Comparison of ENCODE assay signal across 8 mouse cellular contexts in genomic region chr19:24555904-24556584, GRCm38 (mm10). TPM values are rescaled to one million over a fixed set of nuclear protein-coding genes. Genes with fewer than 3 reads are reported as not detected.
DNase-seq lines count a peak whose midpoint lies in the region; ATAC-seq and TF ChIP-seq lines count a peak whose summit lies in the region.

No protein-coding gene starts in this region.

- DNase-seq in cerebellum, adult 11-12 months, result peak; percentile 86
- DNase-seq in heart, postnatal 36 days, result peak; percentile 55 to 75
- peak; percentile 26 to 67 for DNase-seq in layer of hippocampus, adult 2 months (ENCODE audit: low spot score in 2 of 2)
- peak; percentile 50 for DNase-seq in thymus, adult 2 months

- WGBS in forebrain, embryonic 15.5 days, result 0% methylated on average over 53 of the region's 74 CpGs
- 0% methylated on average over 44 of the region's 74 CpGs for WGBS in lung, embryonic 15.5 days
- WGBS in olfactory bulb, adult 2 months, result 1% methylated on average over 74 of the region's 74 CpGs
- WGBS in thymus, adult 2 months, result under 1% methylated on average over 60 of the region's 74 CpGs

- peak overlapping the region; percentile 88 for H3K4me3 ChIP-seq in E14TG2a.4 (replicated peaks; ENCODE audit: low read length)
- H3K4me3 ChIP-seq in forebrain, embryonic 15.5 days, result peak overlapping the region; percentile 94
- peak overlapping the region; percentile 76 for H3K4me3 ChIP-seq in layer of hippocampus, adult 2 months
- H3K4me3 ChIP-seq in lung, embryonic 15.5 days, result peak overlapping the region; percentile 88
- H3K4me3 ChIP-seq in olfactory bulb, adult 2 months (ENCODE audit: insufficient read depth, low read depth, low read length), result peak overlapping the region; percentile 84
- H3K4me3 ChIP-seq in thymus, adult 2 months (ENCODE audit: control insufficient read depth, insufficient read depth, low read length), result peak overlapping the region; percentile 98

- peak; percentile 86 for ATAC-seq in forebrain, embryonic 15.5 days (replicated peaks)
- ATAC-seq in lung, embryonic 15.5 days (ENCODE audit: borderline replicate concordance, extremely low read depth, low FRiP score, low TSS enrichment), result peak; percentile 86

- peaks cover 9% of the 10 kb centered on the region for H3K9me3 ChIP-seq in E14TG2a.4 (ENCODE audit: low read length)
- no peaks in the 10 kb centered on the region for H3K9me3 ChIP-seq in forebrain, embryonic 15.5 days
- no peaks in the 10 kb centered on the region for H3K9me3 ChIP-seq in lung, embryonic 15.5 days

- peak overlapping the region; percentile 49; the same call in 1 of the 2 replicates for H3K27ac ChIP-seq in forebrain, embryonic 15.5 days (replicated peaks)
- peak overlapping the region; percentile 93 for H3K27ac ChIP-seq in layer of hippocampus, adult 2 months
- H3K27ac ChIP-seq in lung, embryonic 15.5 days, result peak overlapping the region; percentile 81
- no peak overlapping the region for H3K27ac ChIP-seq in olfactory bulb, adult 2 months (ENCODE audit: insufficient read depth, low read depth, low read length)
- H3K27ac ChIP-seq in thymus, adult 2 months (ENCODE audit: control insufficient read depth, insufficient read depth, low read length), result no peak overlapping the region

- intact Hi-C loops in heart, postnatal 36 days (cut with DNase I), result loop anchor here (5.0 kb wide), 2 partner anchors 79 to 254 kb away; partner anchors contain the start of gene Fam122a

- peak overlapping the region; percentile 99 for H3K4me2 ChIP-seq in forebrain, embryonic 15.5 days (replicated peaks)
- peak overlapping the region; percentile 92 for H3K4me2 ChIP-seq in lung, embryonic 15.5 days

- peak overlapping the region; percentile 73 for H3K9ac ChIP-seq in forebrain, embryonic 15.5 days (replicated peaks)
- H3K9ac ChIP-seq in lung, embryonic 15.5 days, result peak overlapping the region; percentile 72

- no peaks in the 10 kb centered on the region for H3K36me3 ChIP-seq in E14TG2a.4 (ENCODE audit: insufficient read depth, low read length)
- H3K36me3 ChIP-seq in forebrain, embryonic 15.5 days, result no peaks in the 10 kb centered on the region
- no peaks in the 10 kb centered on the region for H3K36me3 ChIP-seq in lung, embryonic 15.5 days
- H3K36me3 ChIP-seq in thymus, adult 2 months (ENCODE audit: control insufficient read depth, insufficient read depth, low read length), result no peaks in the 10 kb centered on the region

- TF ChIP-seq CTCF in E14TG2a.4 (conservative IDR thresholded peaks at IDR 0.05; ENCODE audit: low read length), result no peak
- TF ChIP-seq CTCF in layer of hippocampus, adult 2 months (conservative IDR thresholded peaks at IDR 0.05), result no peak
- no peak for TF ChIP-seq CTCF in olfactory bulb, adult 2 months (IDR thresholded peaks at IDR 0.05; ENCODE audit: insufficient read depth, low read depth, low read length)
- no peak for TF ChIP-seq CTCF in thymus, adult 2 months (IDR thresholded peaks at IDR 0.05; ENCODE audit: borderline replicate concordance, control insufficient read depth, extremely low read depth, insufficient read depth, low read length, poor library complexity)

- H3K4me1 ChIP-seq in E14TG2a.4 (replicated peaks; ENCODE audit: low read depth, low read length), result peaks cover 58% of the 10 kb centered on the region
- peaks cover 22% of the 10 kb centered on the region for H3K4me1 ChIP-seq in forebrain, embryonic 15.5 days
- peaks cover 21% of the 10 kb centered on the region for H3K4me1 ChIP-seq in lung, embryonic 15.5 days
- peaks cover 7% of the 10 kb centered on the region; the same call in 1 of the 2 replicates for H3K4me1 ChIP-seq in olfactory bulb, adult 2 months (ENCODE audit: control insufficient read depth, insufficient read depth, low read length)
- H3K4me1 ChIP-seq in thymus, adult 2 months (replicated peaks; ENCODE audit: control insufficient read depth, insufficient read depth, low read length), result peaks cover 21% of the 10 kb centered on the region

- H3K27me3 ChIP-seq in E14TG2a.4 (ENCODE audit: insufficient read depth, low read length), result peaks cover 22% of the 10 kb centered on the region
- H3K27me3 ChIP-seq in forebrain, embryonic 15.5 days, result peaks cover 23% of the 10 kb centered on the region
- peaks cover 30% of the 10 kb centered on the region for H3K27me3 ChIP-seq in lung, embryonic 15.5 days
- no peaks in the 10 kb centered on the region for H3K27me3 ChIP-seq in thymus, adult 2 months (ENCODE audit: control insufficient read depth, insufficient read depth, low read length)

- TF ChIP-seq POLR2A in olfactory bulb, adult 2 months (IDR thresholded peaks at IDR 0.05; ENCODE audit: insufficient read depth, low read depth, low read length), result no peak
- TF ChIP-seq POLR2A in thymus, adult 2 months (IDR thresholded peaks at IDR 0.05; ENCODE audit: control insufficient read depth, extremely low read depth, insufficient read depth, low read length, poor library complexity), result no peak

RNA-seq across cellular contexts. Expression of gene Pip5k1b, which starts 0.4 kb away (rescaled TPM):
- polyA plus RNA-seq in forebrain, embryonic 15.5 days (2015; fragmentation: Nextera tagmentation; extraction: Ambion mirVana), result 1.5 and 1.7 TPM in 2 replicates
- 10 to 100 TPM; 22.1 to 27.5 TPM for total RNA-seq in heart, postnatal 36 days (2021)
- total RNA-seq in layer of hippocampus, adult 2 months (2021), result 10 to 100 TPM; 68.4 to 72.1 TPM
- 3.2 and 3.4 TPM in 2 replicates for polyA plus RNA-seq in lung, embryonic 15.5 days (2015; fragmentation: Nextera tagmentation; extraction: Ambion mirVana)
- not detected in 2 replicates for polyA plus RNA-seq in olfactory bulb, adult 2 months (2012; ENCODE audit: insufficient read depth, insufficient read length, low replicate concordance, missing spikeins)
- 5.0 TPM in 2 replicates for polyA plus RNA-seq in thymus, adult 2 months (2012; rRNA removed)

Comparison
In these comparisons a context has a peak if more than half of its experiments do, and no peak if none do; other contexts are left out.
1. H3K27ac ChIP-seq: peak in forebrain, embryonic 15.5 days (single experiment), layer of hippocampus, adult 2 months (single experiment) and lung, embryonic 15.5 days (single experiment); none in olfactory bulb, adult 2 months (single experiment) and thymus, adult 2 months (single experiment).
2. Peak in every context shown above with its lines, with median percentiles within 50 percentile points of each other: H3K4me3 ChIP-seq and DNase-seq.